Mouse (Mus musculus) limb, embryonic 14.5 days (tissue): ENCODE results near the gene Ugt1a8. TPM values are rescaled to one million over a fixed set of nuclear protein-coding genes. Genes with fewer than 3 reads are reported as not detected.

ENCODE experiments used
- ATAC-seq: fragments of 200-750 bp; cut with Nextera tagmentation; 2 replicates; pipeline ENCODE4 v1.8.0; 2017; ENCODE audit warnings: low read depth, moderate number of reproducible peaks, moderate TSS enrichment; ENCODE audit not compliant: low FRiP score
- DNase-seq: peaks from one replicate; pipeline ENCODE4 v3.0.0-alpha.2; 2015; ENCODE audit warnings: low spot score
- H3K27ac ChIP-seq: fragments of 300-500 bp; sonication (generic); replicated peaks from 2 replicates; pipeline ENCODE4 v1.5.1; 2014; ENCODE audit warnings: low read depth, mild to moderate bottlenecking, low read length, moderate library complexity, mixed read lengths
- H3K27me3 ChIP-seq: fragments of 300-500 bp; sonication (generic); 2 replicates; pipeline ENCODE4 v1.6.1; 2014; ENCODE audit warnings: low read length, mixed read lengths; ENCODE audit not compliant: control insufficient read depth, insufficient read depth
- H3K36me3 ChIP-seq: fragments of 300-500 bp; sonication (generic); 2 replicates; pipeline ENCODE4 v1.6.1; 2014; ENCODE audit warnings: mild to moderate bottlenecking, low read length, moderate library complexity, mixed read lengths; ENCODE audit not compliant: control insufficient read depth, insufficient read depth
- H3K4me1 ChIP-seq: fragments of 300-500 bp; sonication (generic); 2 replicates; pipeline ENCODE4 v1.6.1; 2014; ENCODE audit warnings: antibody characterized with exemption, low read length, mixed read lengths; ENCODE audit not compliant: control insufficient read depth, insufficient read depth
- H3K4me2 ChIP-seq: fragments of 300-500 bp; sonication (generic); replicated peaks from 2 replicates; pipeline ENCODE4 v1.6.1; 2014; ENCODE audit warnings: low read depth, mild to moderate bottlenecking, low read length, moderate library complexity; ENCODE audit not compliant: severe bottlenecking
- H3K4me3 ChIP-seq: fragments of 300-500 bp; sonication (generic); replicated peaks from 2 replicates; pipeline ENCODE4 v1.5.1; 2014; ENCODE audit warnings: low read length
- H3K9ac ChIP-seq: fragments of 300-500 bp; sonication (generic); 2 replicates; pipeline ENCODE4 v1.6.1; 2014; ENCODE audit warnings: mild to moderate bottlenecking, low read depth, low read length, moderate library complexity; ENCODE audit not compliant: severe bottlenecking
- H3K9me3 ChIP-seq: fragments of 300-500 bp; sonication (generic); 2 replicates; pipeline ENCODE4 v1.6.1; 2016; ENCODE audit warnings: low read length; ENCODE audit not compliant: control insufficient read depth
- POLR2A ChIP-seq: fragments of 200-500 bp; IDR thresholded peaks from 2 replicates; pipeline ENCODE4 v1.8.0; 2012; ENCODE audit warnings: inconsistent platforms, mild to moderate bottlenecking, moderate library complexity, borderline replicate concordance; ENCODE audit not compliant: insufficient read depth, insufficient read length; ENCODE audit errors: extremely low read depth
- WGBS: fragments of 180-500 bp; shearing (Covaris S2); extraction: QIAGEN DNeasy Blood & Tissue Kit; methylation state at CpG from one replicate; pipeline ENCODE4 v1.1.7; 2014; 5-methylcytosine and 5-hydroxymethylcytosine counted together
- polyA plus RNA-seq, 2 experiments: library from polyadenylated mRNA; depleted of rRNA in 1 of 2; stranded (reverse) in 1 of 2; unstranded in 1 of 2; fragments of >200 nt; fragmentation: Nextera tagmentation in 1 of 2; extraction: Ambion mirVana in 1 of 2; gene quantifications; 2 replicates each; pipeline versions ENCODE4 v1.2.1 to v1.2.3; 2012 to 2014

Ugt1a8 gene
- polyA plus RNA-seq, 2 experiments, result not detected

DNA sequence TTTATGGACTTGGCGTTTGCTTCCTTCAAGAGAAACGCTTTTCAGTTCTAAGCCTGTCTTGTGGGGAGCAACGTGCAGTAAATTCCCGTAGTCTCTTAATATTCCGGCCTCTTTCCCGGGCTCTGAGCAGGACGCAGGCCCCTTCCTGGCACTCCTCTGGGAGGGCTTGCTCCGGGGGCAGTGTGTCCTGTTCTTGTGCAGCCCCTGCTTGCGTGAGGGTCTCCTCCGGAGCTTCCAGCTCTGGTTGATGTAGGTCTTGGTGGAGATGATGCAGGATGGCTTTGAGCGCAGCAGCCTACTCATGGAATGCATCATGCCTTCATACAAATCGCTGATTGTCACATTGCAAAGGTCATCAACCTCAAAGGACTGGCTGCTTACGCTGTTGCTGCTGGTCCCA, 178.5 kb downstream of the Ugt1a8 start:
- no peak overlapping the region for H3K27ac ChIP-seq
- TF ChIP-seq POLR2A, result no peak
- DNase-seq, result no peak
- H3K27me3 ChIP-seq, result no peaks in the 10 kb centered on the region
- no peaks in the 10 kb centered on the region for H3K4me1 ChIP-seq
- H3K4me2 ChIP-seq, result no peak overlapping the region
- 89% methylated on average over 13 of the region's 13 CpGs for WGBS
- H3K9ac ChIP-seq, result no peak overlapping the region
- peaks cover 90% of the 10 kb centered on the region for H3K36me3 ChIP-seq
- H3K9me3 ChIP-seq, result no peaks in the 10 kb centered on the region
- no peak for ATAC-seq
- H3K4me3 ChIP-seq, result no peak overlapping the region

DNA sequence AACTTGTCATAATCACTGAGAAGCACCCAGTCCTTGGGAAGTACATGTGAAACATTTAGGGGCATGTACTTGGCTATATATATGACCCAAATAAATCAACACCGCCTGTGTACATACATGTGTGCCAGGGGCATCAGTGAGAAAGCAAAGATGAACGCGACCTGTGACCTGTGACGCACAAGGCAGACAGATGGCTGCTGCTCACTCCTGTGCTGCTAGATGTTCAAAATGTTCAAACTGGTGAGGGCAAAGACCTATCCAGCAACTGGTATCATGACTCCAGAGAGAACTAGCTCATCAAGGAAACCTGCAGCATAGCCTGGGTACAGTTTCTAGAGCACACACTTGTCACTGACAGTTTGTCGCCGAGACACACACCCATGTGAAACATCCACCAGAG, 179.9 kb downstream of the Ugt1a8 start:
- 91% methylated on average over 6 of the region's 6 CpGs for WGBS

DNA sequence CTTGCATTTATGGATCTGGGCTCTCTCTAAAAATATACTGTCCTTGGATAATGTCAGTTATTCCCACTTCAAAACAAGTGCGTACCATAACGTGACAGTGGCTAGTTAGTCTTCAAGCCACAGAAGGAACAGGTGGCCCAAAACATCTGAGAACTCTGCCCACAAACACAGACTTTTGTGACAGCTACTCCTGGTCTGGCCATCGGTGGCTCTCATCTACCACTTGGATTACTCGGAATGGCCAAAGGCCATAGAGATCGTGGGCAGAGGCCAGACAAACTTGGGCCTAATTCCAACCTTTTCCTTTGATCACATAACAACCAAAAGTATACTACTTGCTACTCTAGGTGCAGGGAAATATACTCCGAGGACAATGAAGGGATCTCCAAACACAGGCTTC, 180.5 kb downstream of the Ugt1a8 start:
- no peak for TF ChIP-seq POLR2A
- no peaks in the 10 kb centered on the region for H3K27me3 ChIP-seq
- DNase-seq, result no peak
- peaks cover 90% of the 10 kb centered on the region for H3K36me3 ChIP-seq
- WGBS, result 88% methylated on average over 6 of the region's 6 CpGs
- H3K9me3 ChIP-seq, result no peaks in the 10 kb centered on the region
- 0 out of 2 replicates have a peak, but pooled peaks have one; percentile 1 for ATAC-seq
- no peak overlapping the region for H3K9ac ChIP-seq
- no peak overlapping the region for H3K4me3 ChIP-seq
- no peak overlapping the region for H3K27ac ChIP-seq
- H3K4me1 ChIP-seq, result no peaks in the 10 kb centered on the region
- no peak overlapping the region for H3K4me2 ChIP-seq

More for the DNA sequence above, 179.9 kb downstream of the Ugt1a8 start:
- no peaks in the 10 kb centered on the region for H3K27me3 ChIP-seq
- no peaks in the 10 kb centered on the region for H3K4me1 ChIP-seq
- ATAC-seq (0 out of 2 replicates have a peak, but pooled peaks have one; percentile 0), DNase-seq (no peak)
- H3K4me3 ChIP-seq, result no peak overlapping the region
- H3K27ac ChIP-seq, result no peak overlapping the region
- no peak overlapping the region for H3K9ac ChIP-seq
- TF ChIP-seq POLR2A, result no peak
- peaks cover 90% of the 10 kb centered on the region for H3K36me3 ChIP-seq
- H3K9me3 ChIP-seq, result no peaks in the 10 kb centered on the region
- no peak overlapping the region for H3K4me2 ChIP-seq

Other genes with a start within 250 kb of the Ugt1a8 start
- gene Dgkd, start 234.5 kb upstream of the Ugt1a8 start, polyA plus RNA-seq (2012; rRNA removed), result 35.5 and 38.7 TPM in 2 replicates
- 26.7 and 30.2 TPM in 2 replicates for gene Dgkd, start 234.5 kb upstream of the Ugt1a8 start, polyA plus RNA-seq (2014; fragmentation: Nextera tagmentation; extraction: Ambion mirVana)
- gene Usp40, start 79.3 kb upstream of the Ugt1a8 start, polyA plus RNA-seq (2012; rRNA removed), result 33.2 and 35.2 TPM in 2 replicates
- gene Usp40, start 79.3 kb upstream of the Ugt1a8 start, polyA plus RNA-seq (2014; fragmentation: Nextera tagmentation; extraction: Ambion mirVana), result 36.2 and 44.1 TPM in 2 replicates
- gene Ugt1a10, start 32.4 kb upstream of the Ugt1a8 start, polyA plus RNA-seq (2012; rRNA removed), result not detected in 2 replicates
- not detected in 2 replicates for gene Ugt1a10, start 32.4 kb upstream of the Ugt1a8 start, polyA plus RNA-seq (2014; fragmentation: Nextera tagmentation; extraction: Ambion mirVana)
- gene Ugt1a9, start 17.0 kb upstream of the Ugt1a8 start, polyA plus RNA-seq (2012; rRNA removed), result not detected in 2 replicates
- not detected in 2 replicates for gene Ugt1a9, start 17.0 kb upstream of the Ugt1a8 start, polyA plus RNA-seq (2014; fragmentation: Nextera tagmentation; extraction: Ambion mirVana)
- 2.0 and 2.2 TPM in 2 replicates for gene Ugt1a7c, start 7.2 kb downstream of the Ugt1a8 start, polyA plus RNA-seq (2012; rRNA removed)
- gene Ugt1a7c, start 7.2 kb downstream of the Ugt1a8 start, polyA plus RNA-seq (2014; fragmentation: Nextera tagmentation; extraction: Ambion mirVana), result 2.5 and 2.6 TPM in 2 replicates
- gene Ugt1a6b, start 15.4 kb downstream of the Ugt1a8 start, polyA plus RNA-seq (2012; rRNA removed), result 0.12 and 0.24 TPM in 2 replicates
- gene Ugt1a6b, start 15.4 kb downstream of the Ugt1a8 start, polyA plus RNA-seq (2014; fragmentation: Nextera tagmentation; extraction: Ambion mirVana), result 0.70 and 1.0 TPM in 2 replicates
- 1.9 and 2.3 TPM in 2 replicates for gene Ugt1a6a, start 47.0 kb downstream of the Ugt1a8 start, polyA plus RNA-seq (2012; rRNA removed)
- gene Ugt1a6a, start 47.0 kb downstream of the Ugt1a8 start, polyA plus RNA-seq (2014; fragmentation: Nextera tagmentation; extraction: Ambion mirVana), result 2.9 and 5.4 TPM in 2 replicates
- gene Ugt1a5, start 78.2 kb downstream of the Ugt1a8 start, polyA plus RNA-seq (2012; rRNA removed), result 0.08 and 0.19 TPM in 2 replicates
- gene Ugt1a5, start 78.2 kb downstream of the Ugt1a8 start, polyA plus RNA-seq (2014; fragmentation: Nextera tagmentation; extraction: Ambion mirVana), result not detected in 2 replicates
- gene Ugt1a2, start 112.8 kb downstream of the Ugt1a8 start, polyA plus RNA-seq (2012; rRNA removed), result 0.04 and 0.08 TPM in 2 replicates
- not detected in 2 replicates for gene Ugt1a2, start 112.8 kb downstream of the Ugt1a8 start, polyA plus RNA-seq (2014; fragmentation: Nextera tagmentation; extraction: Ambion mirVana)
- gene Dnajb3, start 118.0 kb downstream of the Ugt1a8 start, polyA plus RNA-seq (2012; rRNA removed), result 9.1 and 10.2 TPM in 2 replicates
- gene Dnajb3, start 118.0 kb downstream of the Ugt1a8 start, polyA plus RNA-seq (2014; fragmentation: Nextera tagmentation; extraction: Ambion mirVana), result 9.4 and 10.5 TPM in 2 replicates
- 1.5 and 2.3 TPM in 2 replicates for gene Ugt1a1, start 124.1 kb downstream of the Ugt1a8 start, polyA plus RNA-seq (2012; rRNA removed)
- gene Ugt1a1, start 124.1 kb downstream of the Ugt1a8 start, polyA plus RNA-seq (2014; fragmentation: Nextera tagmentation; extraction: Ambion mirVana), result 4.3 and 5.8 TPM in 2 replicates
- 0.15 and 0.20 TPM in 2 replicates for gene Mroh2a, start 139.2 kb downstream of the Ugt1a8 start, polyA plus RNA-seq (2012; rRNA removed)
- gene Mroh2a, start 139.2 kb downstream of the Ugt1a8 start, polyA plus RNA-seq (2014; fragmentation: Nextera tagmentation; extraction: Ambion mirVana), result 1.7 and 2.2 TPM in 2 replicates
- gene Hjurp, start 189.8 kb downstream of the Ugt1a8 start, polyA plus RNA-seq (2012; rRNA removed), result 277 and 360 TPM in 2 replicates
- gene Hjurp, start 189.8 kb downstream of the Ugt1a8 start, polyA plus RNA-seq (2014; fragmentation: Nextera tagmentation; extraction: Ambion mirVana), result 139 and 150 TPM in 2 replicates
- gene Trpm8, start 189.8 kb downstream of the Ugt1a8 start, polyA plus RNA-seq (2012; rRNA removed), result not detected in 2 replicates
- not detected in 2 replicates for gene Trpm8, start 189.8 kb downstream of the Ugt1a8 start, polyA plus RNA-seq (2014; fragmentation: Nextera tagmentation; extraction: Ambion mirVana)